Mouse (Mus musculus): ENCODE data around the gene Dmd. TPM values are rescaled to one million over a fixed set of nuclear protein-coding genes. Genes with fewer than 3 reads are reported as not detected.
A peak's percentile ranks its signal among the peaks of the same experiment; 100 is the strongest.
"Not testable (repeated sequence)": the region's sequence is repeated elsewhere in the genome, so short reads cannot be mapped to it uniquely, and the experiment has no call there.

Dmd gene
- total RNA-seq, 2 experiments from 2014 or later = 70.8 to 74.1 TPM

- H3K27ac ChIP-seq = no peak overlapping the region
- intact Hi-C loops (cut with DNase I) = no loop called here
- no peak for DNase-seq (ENCODE audit: extremely low spot score in 1 of 2, low spot score in 2 of 2)
These were observed 797.8 kb downstream of the Dmd start for GRCm38 (mm10) chrX:83746301-83747008.

GRCm38 (mm10) chrX:83787406-83787805 is 838.7 kb downstream of the Dmd start:
- H3K4me3 ChIP-seq = no peak overlapping the region
- peak; percentile 68 for TF ChIP-seq CTCF (IDR thresholded peaks at IDR 0.05)
- H3K27ac ChIP-seq = no peak overlapping the region
- intact Hi-C loops (cut with DNase I) = loop anchor here (2.0 to 5.0 kb wide), 2 partner anchors 971 to 1175 kb away; no protein-coding TSS in a partner anchor
- DNase-seq (ENCODE audit: extremely low spot score in 1 of 2, low spot score in 2 of 2) = no peak

More at GRCm38 (mm10) chrX:83746301-83747008, 797.8 kb downstream of the Dmd start:
- TF ChIP-seq CTCF (IDR thresholded peaks at IDR 0.05) = no peak
- no peak overlapping the region for H3K4me3 ChIP-seq

GRCm38 (mm10) chrX:83867469-83867868 is 918.8 kb downstream of the Dmd start:
- DNase-seq (ENCODE audit: extremely low spot score in 1 of 2, low spot score in 2 of 2); H3K27ac ChIP-seq; H3K4me3 ChIP-seq: not testable (repeated sequence)
- peak; percentile 43 for TF ChIP-seq CTCF (IDR thresholded peaks at IDR 0.05)
- intact Hi-C loops (cut with DNase I) = loop anchor here (10.0 kb wide), 1 partner anchor 1253 kb away; no protein-coding TSS in a partner anchor

- intact Hi-C loops (cut with DNase I); H3K4me3 ChIP-seq; H3K27ac ChIP-seq: not testable (repeated sequence)
- peak; percentile 33 for TF ChIP-seq CTCF (IDR thresholded peaks at IDR 0.05)
- peak in 1 of 2 experiments; percentile 28 for DNase-seq (ENCODE audit: extremely low spot score in 1 of 2, low spot score in 2 of 2)
These were observed 926.7 kb downstream of the Dmd start for GRCm38 (mm10) chrX:83875389-83875788.

GRCm38 (mm10) chrX:83975895-83976294 is 1027.2 kb downstream of the Dmd start:
- intact Hi-C loops (cut with DNase I) = no loop called here
- no peak overlapping the region for H3K4me3 ChIP-seq
- no peak overlapping the region for H3K27ac ChIP-seq
- TF ChIP-seq CTCF (IDR thresholded peaks at IDR 0.05) = no peak
- no peak for DNase-seq (ENCODE audit: extremely low spot score in 1 of 2, low spot score in 2 of 2)

GRCm38 (mm10) chrX:84001294-84001693 is 1052.6 kb downstream of the Dmd start:
- Histone ChIP-seq H3K4me3 (no peak overlapping the region), H3K27ac (no peak overlapping the region)
- TF ChIP-seq CTCF (IDR thresholded peaks at IDR 0.05) = peak; percentile 69
- intact Hi-C loops (cut with DNase I) = loop anchor here (5.0 kb wide), 1 partner anchor 1316 kb away; no protein-coding TSS in a partner anchor
- peak; percentile 8 to 36 for DNase-seq (ENCODE audit: extremely low spot score in 1 of 2, low spot score in 2 of 2)

GRCm38 (mm10) chrX:84062431-84062830 is 1113.8 kb downstream of the Dmd start:
- H3K4me3 ChIP-seq; intact Hi-C loops (cut with DNase I); DNase-seq (ENCODE audit: extremely low spot score in 1 of 2, low spot score in 2 of 2); H3K27ac ChIP-seq: not testable (repeated sequence)

GRCm38 (mm10) chrX:84165872-84166271 is 1217.2 kb downstream of the Dmd start:
- intact Hi-C loops (cut with DNase I) = no loop called here
- no peak for DNase-seq (ENCODE audit: extremely low spot score in 1 of 2, low spot score in 2 of 2)
- Histone ChIP-seq H3K4me3 (no peak overlapping the region), H3K27ac (no peak overlapping the region)
- no peak for TF ChIP-seq CTCF (IDR thresholded peaks at IDR 0.05)

- no peak for TF ChIP-seq CTCF (IDR thresholded peaks at IDR 0.05)
- intact Hi-C loops (cut with DNase I) = no loop called here
- no peak for DNase-seq (ENCODE audit: extremely low spot score in 1 of 2, low spot score in 2 of 2)
- Histone ChIP-seq H3K4me3 (no peak overlapping the region), H3K27ac (no peak overlapping the region)
These were observed 1292.7 kb downstream of the Dmd start for GRCm38 (mm10) chrX:84241297-84241859.

GRCm38 (mm10) chrX:84330593-84330992 is 1381.9 kb downstream of the Dmd start:
- intact Hi-C loops (cut with DNase I) = no loop called here
- no peak for TF ChIP-seq CTCF (IDR thresholded peaks at IDR 0.05)
- Histone ChIP-seq H3K27ac (no peak overlapping the region), H3K4me3 (no peak overlapping the region)
- no peak for DNase-seq (ENCODE audit: extremely low spot score in 1 of 2, low spot score in 2 of 2)

- DNase-seq (ENCODE audit: extremely low spot score in 1 of 2, low spot score in 2 of 2) = no peak
- intact Hi-C loops (cut with DNase I) = no loop called here
- Histone ChIP-seq H3K4me3 (no peak overlapping the region), H3K27ac (no peak overlapping the region)
- no peak for TF ChIP-seq CTCF (IDR thresholded peaks at IDR 0.05)
These were observed 1383.5 kb downstream of the Dmd start for GRCm38 (mm10) chrX:84332177-84332576.

- H3K27ac ChIP-seq = no peak overlapping the region
- no peak for DNase-seq (ENCODE audit: extremely low spot score in 1 of 2, low spot score in 2 of 2)
- no peak overlapping the region for H3K4me3 ChIP-seq
- no peak for TF ChIP-seq CTCF (IDR thresholded peaks at IDR 0.05)
- intact Hi-C loops (cut with DNase I) = no loop called here
These were observed 1416.3 kb downstream of the Dmd start for GRCm38 (mm10) chrX:84364981-84365380.
